Mouse (Mus musculus): ENCODE measurements at regions not wholly inside any gene's neighbourhood (a gene's known extent, or its start where the extent isn't known, plus 50 kb on each side); places are given as distances from the start of the nearest gene placed in this dataset.

GRCm38 (mm10) chr2:75482484-75482883, 176.6 kb upstream of the Hnrnpa3 start:
- TF ChIP-seq POLR2A (IDR thresholded peaks at IDR 0.05; ENCODE audit: insufficient read depth, low read length) (no peak), CTCF (IDR thresholded peaks at IDR 0.05; ENCODE audit: low read depth, low read length) (no peak), EP300 (IDR thresholded peaks at IDR 0.05; ENCODE audit: insufficient read depth, low read depth, low read length) (no peak)
